Mouse (Mus musculus) embryonic stem cell, embryonic (primary cell): ENCODE data around the gene Lipa.

Experiments
- CTCF ChIA-PET, 4 experiments: fragments of 300-600 bp in 2 of 4; fragments of 350-600 bp in 2 of 4; sonication (Branson Sonifier 250); formaldehyde crosslinking; loops; one replicate each; lab custom pipeline; 2022; ENCODE audit warnings: inconsistent platforms in 2 of 4; lab: Charles Lee
- POLR2A ChIA-PET, 4 experiments: fragments of 300-600 bp in 2 of 4; fragments of 350-600 bp in 2 of 4; sonication (Branson Sonifier 250); formaldehyde crosslinking; loops; one replicate each; lab custom pipeline; 2022; ENCODE audit warnings: antibody characterized with exemption in 4 of 4, inconsistent platforms in 1 of 4; lab: Charles Lee

The Lipa gene

GRCm38 (mm10) chr19:34500763-34501162 lies 26.5 kb downstream of the Lipa start:
- ChIA-PET CTCF (interaction anchor here (0.6 to 1.4 kb wide), 19 partner anchors 8 to 257 kb away, joined by 3 to 13 read pairs (median 3); partner anchors contain the start of genes Ifit2 (in 2 of the 4), Fas (in 1 of the 4) and Lipa (in 1 of the 4)), POLR2A (no interaction called here)

DNA sequence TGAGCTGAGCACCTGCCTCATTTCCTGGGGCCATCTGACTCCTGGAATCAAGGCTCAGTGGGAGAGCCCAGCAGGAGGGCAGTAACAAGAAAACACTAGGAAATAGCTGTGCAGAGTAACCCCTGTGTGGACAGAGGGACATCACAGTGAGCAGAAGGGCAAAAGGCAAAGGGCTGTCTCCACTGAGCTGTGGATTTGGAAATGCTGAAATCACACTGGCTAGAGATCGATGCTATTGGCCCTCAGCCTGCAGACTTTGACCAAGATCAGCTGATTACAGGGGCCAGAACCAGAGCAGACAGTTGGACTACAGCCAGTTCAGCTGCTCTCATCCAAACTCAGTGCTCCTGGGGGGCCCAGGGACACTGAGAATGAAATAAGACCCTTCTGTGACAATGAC lies 30.9 kb downstream of the Lipa start:
- POLR2A ChIA-PET, result no interaction called here
- CTCF ChIA-PET, result interaction anchor here in 2 of 4 experiments (0.9 kb wide), 2 partner anchors 140 to 252 kb away, joined by 3 read pairs; no protein-coding TSS in a partner anchor

DNA sequence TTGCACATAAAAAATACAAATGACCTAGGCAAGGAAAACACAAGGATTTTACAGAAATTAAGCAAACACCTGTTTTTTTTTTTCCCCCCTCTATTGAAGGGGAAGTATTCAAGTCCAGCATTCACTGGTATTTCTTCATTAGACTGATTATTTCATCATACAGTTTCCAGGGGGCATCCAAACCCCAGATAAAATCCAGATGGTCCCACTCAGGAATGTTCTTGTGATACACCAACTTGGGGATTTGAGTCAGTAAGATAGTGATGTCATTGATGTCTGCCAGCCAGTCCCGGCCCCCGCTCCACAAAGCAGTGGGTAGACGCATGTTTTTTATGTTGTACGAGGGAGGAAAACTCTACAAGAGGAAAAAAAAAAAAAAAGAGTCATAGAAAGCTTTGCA lies 33.4 kb downstream of the Lipa start:
- ChIA-PET POLR2A (no interaction called here), CTCF (no interaction called here)

DNA sequence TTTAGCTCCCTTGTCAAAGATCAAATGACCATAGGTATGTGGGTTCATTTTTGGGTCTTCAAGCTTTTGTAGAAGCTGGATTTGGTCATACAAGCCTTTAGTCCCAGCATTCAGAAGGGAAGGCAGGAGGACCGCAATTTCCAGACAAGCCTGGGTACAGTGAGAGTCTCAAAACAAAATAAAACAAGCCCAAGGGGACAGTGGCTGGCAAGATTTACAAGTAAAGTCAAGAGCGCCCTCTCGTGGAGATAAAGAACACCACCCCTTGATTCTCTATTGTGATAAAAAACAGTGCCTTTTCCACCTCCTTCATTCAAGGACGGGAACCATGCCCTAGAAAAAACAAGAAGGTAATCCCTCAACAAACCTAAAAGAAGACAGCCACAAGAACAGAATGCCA lies 43.7 kb downstream of the Lipa start:
- ChIA-PET CTCF (interaction anchor here in 2 of 4 experiments (0.7 to 1.4 kb wide), 3 partner anchors 149 to 240 kb away, joined by 4 read pairs; no protein-coding TSS in a partner anchor), POLR2A (no interaction called here)

DNA sequence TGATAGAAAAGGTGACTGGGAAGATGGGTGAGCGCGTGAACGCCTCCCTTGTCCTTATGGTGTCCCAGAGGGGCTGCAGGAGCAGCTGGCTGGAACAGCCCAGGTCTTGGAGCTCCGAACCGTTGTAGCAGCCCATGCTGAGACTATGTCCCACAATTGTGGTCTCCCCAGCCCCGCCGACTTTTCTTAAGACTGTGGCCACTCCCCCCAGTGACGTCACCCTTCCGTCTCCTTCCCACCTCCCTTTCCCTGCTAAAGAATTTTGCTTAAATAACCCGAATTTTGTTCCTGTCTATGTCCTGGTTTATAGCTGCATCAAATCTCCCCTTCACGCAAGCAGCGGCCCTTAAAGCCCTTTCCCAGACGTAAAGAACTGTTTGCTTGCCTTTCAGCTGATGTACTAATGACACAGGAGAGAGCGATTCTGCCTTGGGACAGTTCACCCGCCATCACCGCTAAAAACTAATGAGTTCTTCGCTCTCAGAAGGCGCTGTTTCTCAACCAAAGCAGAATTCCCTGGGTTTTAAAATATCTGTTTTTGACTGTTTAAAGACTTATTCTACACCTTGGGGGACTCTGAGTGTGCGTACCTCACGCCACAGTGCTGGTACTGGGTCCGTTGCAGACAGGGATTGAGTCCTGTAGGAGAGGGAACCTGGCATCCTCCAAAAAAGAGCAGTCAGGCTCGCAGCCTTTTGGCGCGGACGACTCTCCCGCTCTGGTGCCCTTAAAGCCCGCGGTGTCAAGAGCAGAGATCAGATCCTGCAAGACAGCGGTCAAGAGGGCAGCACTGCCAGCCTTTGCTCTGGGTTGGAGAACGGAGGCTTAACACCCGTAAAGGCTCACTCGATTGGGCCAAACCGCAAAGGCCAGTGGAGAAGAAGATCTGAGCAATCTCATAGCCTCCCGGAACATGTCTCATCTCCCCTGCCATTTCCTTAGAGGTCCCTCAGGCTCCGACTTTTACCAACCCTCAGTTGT lies 52.0 kb downstream of the Lipa start, which contains the start of gene Ch25h:
TSS of gene Ch25h (minus strand) at position 174 of the 981 bp plus-strand sequence.
- CTCF ChIA-PET, result interaction anchor here in 2 of 4 experiments (0.6 to 1.6 kb wide), 4 partner anchors 19 to 271 kb away, joined by 3 to 14 read pairs (median 4); partner anchors contain the start of gene Ifit2 (in 1 of the 2)
- POLR2A ChIA-PET, result interaction anchor here in 1 of 4 experiments (1.2 kb wide), 1 partner anchor 40 kb away, joined by 3 read pairs; no protein-coding TSS in a partner anchor

DNA sequence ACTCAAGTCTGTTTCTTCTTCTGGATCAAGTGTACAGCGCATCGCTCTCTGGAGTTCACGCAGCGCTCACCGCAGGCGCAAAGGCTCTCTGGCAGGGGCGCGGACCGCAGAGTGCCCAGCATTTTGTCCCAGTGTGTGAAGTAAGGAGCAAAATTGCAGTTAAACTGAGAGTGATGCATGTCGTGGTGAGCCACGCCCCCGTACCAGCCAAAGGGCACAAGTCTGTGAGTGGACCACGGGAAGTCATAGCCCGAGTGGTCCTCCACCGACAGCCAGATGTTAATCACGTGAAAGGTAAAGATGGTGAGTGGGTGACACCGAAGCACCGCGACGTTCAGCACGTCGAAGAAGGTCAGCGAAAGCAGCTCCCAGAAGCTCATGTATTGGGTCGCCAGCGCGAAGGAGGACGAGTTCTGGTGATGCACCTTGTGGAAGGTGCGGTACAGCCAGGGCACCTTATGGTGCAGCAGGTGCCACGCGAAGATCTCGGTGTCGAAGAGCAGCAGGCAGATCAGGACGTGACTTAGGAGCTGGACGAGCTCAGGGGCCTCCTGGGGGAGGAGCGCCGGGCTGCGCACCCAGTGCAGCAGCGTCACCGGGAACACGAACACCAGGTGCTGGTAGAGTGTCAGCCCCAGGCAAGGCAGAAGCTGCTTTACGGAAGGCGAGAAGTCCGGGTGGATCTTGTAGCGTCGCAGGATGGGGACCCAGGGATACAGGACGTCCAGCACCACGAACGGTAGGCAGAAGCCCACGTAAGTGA lies 52.9 kb downstream of the Lipa start:
- CTCF ChIA-PET, result interaction anchor here in 2 of 4 experiments (0.6 to 1.1 kb wide), 3 partner anchors 26 to 230 kb away, joined by 3 to 5 read pairs (median 4); no protein-coding TSS in a partner anchor
- POLR2A ChIA-PET, result interaction anchor here in 1 of 4 experiments (1.2 kb wide), 1 partner anchor 41 kb away, joined by 3 read pairs; no protein-coding TSS in a partner anchor

DNA sequence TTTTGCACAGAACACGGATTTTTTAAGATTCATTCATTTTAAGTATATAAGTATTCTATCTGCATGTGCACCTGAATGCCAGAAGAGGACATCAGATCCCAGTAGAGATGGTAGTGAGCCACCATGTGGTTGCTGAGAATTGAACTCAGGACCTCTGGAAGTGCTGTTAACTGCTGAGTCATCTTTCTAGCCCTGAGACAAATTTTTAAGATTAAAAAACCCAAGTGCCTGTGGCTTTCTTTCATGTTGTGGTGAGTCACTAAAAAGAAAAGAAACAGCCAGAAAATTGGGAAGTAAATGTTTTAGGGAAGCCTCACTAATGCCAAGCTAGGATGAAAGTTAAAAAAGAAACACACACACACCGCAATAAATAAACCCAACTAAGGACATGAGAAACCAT lies 55.6 kb downstream of the Lipa start:
- ChIA-PET CTCF (no interaction called here), POLR2A (no interaction called here)

DNA sequence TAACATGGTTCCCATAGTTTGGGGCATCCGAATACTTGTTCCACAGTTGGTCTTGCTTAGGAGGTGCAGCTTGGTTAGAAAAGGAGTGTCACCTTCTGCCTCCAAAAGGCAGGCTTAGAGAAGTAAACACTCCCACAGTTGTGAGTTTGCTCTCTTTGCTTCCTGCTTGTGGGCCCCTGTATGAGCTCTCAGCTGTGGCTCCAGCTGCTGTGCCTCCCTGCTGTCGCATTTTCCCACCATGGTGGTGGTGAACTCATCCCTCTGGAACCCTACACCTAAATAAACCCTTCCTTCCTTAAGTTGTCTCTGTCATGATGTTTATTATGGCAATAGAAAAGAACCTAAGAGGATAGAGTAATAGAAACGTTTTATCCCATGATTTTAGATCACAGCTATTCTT lies 58.5 kb downstream of the Lipa start:
- ChIA-PET CTCF (no interaction called here), POLR2A (interaction anchor here in 1 of 4 experiments (1.4 kb wide), 1 partner anchor 186 kb away, joined by 3 read pairs; no protein-coding TSS in a partner anchor)

DNA sequence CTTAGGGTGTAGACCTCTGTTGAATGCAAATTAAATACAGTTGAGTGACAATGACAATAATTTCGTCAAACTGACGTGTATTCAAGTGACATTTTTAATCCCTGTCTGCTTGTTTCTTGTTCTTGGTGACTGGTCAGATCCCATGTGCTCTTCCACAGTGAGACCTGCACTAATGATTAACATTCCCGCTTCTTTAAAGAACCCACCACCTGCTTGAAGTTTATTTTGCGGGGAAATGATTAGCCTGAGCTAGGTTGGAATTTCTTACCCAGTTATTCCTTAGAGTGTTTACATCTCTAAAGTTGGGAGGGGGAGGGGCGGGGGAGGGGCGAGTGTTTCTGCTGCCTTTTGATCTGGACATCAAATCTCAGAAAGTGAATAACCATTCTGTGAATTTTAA lies 59.1 kb downstream of the Lipa start:
- POLR2A ChIA-PET, result interaction anchor here in 1 of 4 experiments (1.4 kb wide), 1 partner anchor 187 kb away, joined by 3 read pairs; no protein-coding TSS in a partner anchor

DNA sequence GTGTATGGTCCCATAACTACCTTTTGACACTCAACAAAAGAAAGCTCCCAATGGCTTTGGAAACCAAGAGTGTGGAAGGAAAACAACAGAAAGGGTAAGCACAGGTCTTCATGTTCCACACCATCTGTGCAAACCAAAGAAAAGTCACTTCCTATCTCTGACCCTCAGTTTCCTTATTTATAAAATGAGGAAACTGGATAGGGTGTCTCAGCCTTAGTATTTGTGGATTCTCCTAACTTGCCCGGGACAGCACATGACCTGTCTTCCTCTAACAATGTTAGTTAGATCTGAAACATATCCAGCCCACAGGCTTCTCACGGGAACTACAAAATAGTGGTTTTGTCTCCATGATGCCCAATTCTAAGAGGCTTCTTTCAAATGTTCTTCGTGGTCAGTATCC lies 62.8 kb downstream of the Lipa start:
- ChIA-PET POLR2A (no interaction called here), CTCF (no interaction called here)

More for the DNA sequence above, 59.1 kb downstream of the Lipa start:
- CTCF ChIA-PET, result no interaction called here

DNA sequence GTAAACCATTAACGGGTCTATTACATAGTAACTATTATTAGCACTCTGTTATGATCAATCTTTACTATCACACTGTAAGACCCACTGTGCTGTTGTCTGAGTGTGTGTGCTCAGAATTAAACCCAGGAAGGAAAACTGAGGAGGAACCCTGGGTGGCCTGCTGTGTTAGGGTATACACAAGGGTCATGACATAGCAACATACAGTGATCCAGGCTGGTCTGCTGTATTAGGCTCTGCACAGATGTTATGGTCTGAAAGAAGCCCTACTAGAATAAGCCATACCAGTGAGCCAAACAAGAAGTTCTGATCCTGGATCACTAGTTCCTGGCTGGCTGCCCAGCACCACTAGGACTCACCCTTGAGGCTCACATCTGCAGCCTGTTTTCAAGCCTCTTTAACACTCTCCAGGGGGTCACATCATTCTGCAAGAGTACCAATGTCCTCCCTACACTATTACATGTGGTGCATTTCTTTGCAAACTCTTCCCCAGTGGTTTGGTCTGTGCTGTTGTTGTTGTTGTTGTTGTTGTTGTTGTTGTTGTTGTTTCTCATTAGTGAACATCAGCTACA lies 65.7 kb downstream of the Lipa start:
- ChIA-PET CTCF (no interaction called here), POLR2A (no interaction called here)

- ChIA-PET POLR2A (no interaction called here), CTCF (no interaction called here)
Measured at GRCm38 (mm10) chr19:34450784-34451370, 76.4 kb downstream of the Lipa start.

DNA sequence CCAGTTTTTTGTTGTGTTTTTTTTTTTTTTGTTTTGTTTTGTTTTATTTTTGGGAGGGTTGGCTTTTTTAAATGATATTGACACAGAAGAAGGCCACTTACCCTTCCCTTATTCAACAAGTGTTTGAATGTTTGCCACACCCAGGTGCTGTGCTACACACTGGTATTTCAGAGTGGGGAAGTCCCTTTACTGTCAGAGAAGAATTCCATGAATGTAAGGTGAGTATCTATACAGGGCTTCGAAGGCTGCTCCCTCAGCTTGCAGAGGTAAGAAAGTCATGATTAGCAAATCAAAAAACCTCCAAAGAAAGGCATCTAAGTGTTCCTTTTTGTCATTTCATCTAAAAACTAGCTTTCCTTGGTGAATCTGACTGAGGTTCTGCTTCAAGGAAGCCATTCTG lies 78.4 kb downstream of the Lipa start:
- ChIA-PET POLR2A (interaction anchor here in 1 of 4 experiments (0.7 kb wide), 1 partner anchor 62 kb away, joined by 3 read pairs; no protein-coding TSS in a partner anchor), CTCF (no interaction called here)

DNA sequence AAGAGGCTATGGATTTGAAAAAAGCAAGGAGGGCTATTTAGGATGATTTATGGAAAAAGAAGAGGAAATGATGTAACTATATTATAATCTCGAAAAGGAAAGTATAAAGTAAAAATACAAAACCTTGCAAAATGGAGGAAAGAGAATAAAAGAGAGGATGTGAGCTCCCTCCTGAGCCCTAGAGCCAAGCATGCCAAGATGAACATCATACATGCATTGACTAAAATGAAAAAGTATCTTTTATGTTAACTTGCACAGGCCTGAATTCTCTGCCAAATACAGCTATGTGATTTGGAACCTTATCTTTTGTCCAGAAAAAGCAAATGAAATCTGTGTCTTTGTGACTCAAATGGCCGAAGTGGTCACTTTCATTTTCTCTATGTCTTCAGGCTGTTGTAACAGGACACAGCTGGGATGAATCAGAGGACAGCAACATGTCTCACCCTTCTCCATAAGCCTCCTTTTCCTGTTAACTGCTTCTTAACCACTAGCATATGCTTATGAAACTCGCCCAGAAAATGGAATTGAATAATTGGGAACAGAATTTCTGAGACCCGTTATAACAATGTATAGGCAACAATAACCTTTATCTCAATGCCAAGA lies 81.8 kb downstream of the Lipa start:
- CTCF ChIA-PET, result interaction anchor here in 1 of 4 experiments (0.6 kb wide), 1 partner anchor 892 kb away, joined by 8 read pairs; no protein-coding TSS in a partner anchor
- POLR2A ChIA-PET, result no interaction called here

DNA sequence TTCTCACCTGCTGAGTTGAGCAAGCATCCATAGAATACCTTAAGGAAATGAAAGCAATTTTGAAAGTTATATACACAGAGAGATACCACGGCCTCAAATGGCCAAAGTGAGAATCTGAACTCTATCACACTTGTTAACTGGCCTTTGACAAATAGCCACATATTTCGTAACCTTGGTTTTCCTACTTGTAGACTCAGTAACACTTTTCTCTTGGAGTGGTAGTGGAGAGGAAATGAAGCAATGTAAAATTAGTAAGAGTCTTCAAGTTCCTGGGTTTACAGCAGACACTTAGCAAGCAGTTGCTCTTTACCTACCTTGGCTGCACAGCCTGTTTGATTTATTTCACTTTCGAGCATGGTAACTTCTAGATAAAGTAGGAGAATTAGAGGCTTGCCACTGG lies 82.5 kb downstream of the Lipa start:
- ChIA-PET POLR2A (no interaction called here), CTCF (no interaction called here)
